Mouse (Mus musculus): Measurements from ENCODE around the gene Rspry1. TPM values are rescaled to one million over a fixed set of nuclear protein-coding genes. Genes with fewer than 3 reads are reported as not detected.

Rspry1 gene
- 10 to 100 TPM; 12.4 to 12.7 TPM for total RNA-seq (2021)

DNA sequence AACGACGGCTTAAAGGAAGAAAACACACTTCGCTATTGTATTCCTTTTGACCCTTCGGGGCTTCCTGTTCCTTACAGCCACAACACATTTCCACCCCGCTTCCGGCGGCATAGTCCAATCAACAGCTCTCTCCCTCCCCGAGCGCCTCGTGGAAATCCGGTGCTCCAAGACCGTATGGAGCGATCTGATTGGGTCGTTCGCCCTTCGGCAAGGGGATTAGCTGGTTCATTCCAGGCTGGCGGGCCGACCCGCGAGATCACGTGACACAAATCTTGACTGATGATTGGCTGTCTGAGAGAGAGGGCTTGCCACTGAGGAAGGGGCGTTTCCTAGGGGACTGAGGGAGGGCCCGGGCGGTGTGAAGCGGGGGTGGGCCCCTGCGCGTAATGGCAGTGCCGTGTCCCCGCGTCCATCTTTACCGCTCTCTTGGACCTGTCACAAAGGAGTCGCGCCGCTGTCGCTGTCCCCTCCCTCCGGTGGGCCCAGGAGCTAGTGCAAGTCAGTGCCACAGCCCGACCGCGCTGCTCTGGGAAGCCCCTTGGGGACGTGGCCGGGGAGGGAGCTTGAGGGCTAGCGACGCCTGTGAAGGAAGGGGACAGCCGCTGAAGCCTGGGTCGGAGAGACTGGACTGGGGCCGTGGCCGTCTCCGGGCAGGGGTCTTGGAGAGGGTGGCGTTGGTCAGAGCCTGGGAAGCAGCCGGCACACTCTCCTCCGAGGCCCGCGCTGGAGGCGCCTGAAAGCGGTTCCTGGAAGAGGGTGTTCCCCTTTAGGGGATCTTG lies at the start of gene Rspry1, which contains the start of gene Fam192a:
Gene Rspry1 (plus strand): TSS at position 331 of the 779 bp plus-strand sequence.
Gene Fam192a (minus strand): TSS at position 391 of the 779 bp plus-strand sequence.
- DNase-seq: peak; percentile 98
- intact Hi-C loops (cut with DNase I): no loop called here

DNA sequence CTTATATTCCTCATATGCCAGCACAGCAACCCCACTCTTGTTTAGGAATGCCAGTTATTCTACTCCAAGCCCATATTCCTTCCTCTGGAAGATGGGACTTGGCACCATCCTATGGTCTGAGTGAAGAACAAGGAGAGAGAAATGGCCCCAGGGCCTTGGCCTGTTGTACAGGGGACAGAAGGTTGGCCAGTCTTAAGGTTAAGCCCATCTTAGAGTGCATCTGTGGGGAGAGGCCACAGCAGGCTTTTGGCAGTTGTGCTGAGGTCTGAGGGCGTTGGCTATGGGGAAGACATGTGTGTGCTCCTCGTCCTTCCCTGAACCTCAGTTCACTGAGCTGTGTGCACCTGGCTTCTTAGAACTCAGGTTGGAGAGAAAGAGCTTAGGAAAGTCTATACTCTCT lies 49.0 kb upstream of the Rspry1 start:
- intact Hi-C loops (cut with DNase I): no loop called here

DNA sequence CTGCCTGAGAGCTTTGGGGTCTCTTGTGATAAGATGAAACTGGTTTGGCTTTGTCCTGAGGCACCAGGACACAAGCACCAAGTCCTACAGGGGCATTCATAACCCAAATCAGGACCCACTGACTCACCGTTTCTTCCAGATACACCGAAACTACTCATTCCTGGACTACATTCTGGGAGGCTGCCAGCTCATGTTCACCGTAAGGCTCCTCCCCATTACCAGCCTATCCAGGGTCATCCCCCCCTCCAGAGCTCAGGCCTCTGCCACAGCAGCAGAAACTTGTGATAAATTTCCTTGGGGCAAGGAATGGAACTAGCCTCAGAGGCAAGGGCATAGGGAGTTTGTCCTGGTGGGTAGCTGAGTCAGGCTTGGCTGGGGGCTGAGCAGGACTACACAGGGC lies 44.5 kb upstream of the Rspry1 start:
- no peak for DNase-seq
- intact Hi-C loops (cut with DNase I): no loop called here

More for the DNA sequence above, 49.0 kb upstream of the Rspry1 start:
- no peak for DNase-seq

DNA sequence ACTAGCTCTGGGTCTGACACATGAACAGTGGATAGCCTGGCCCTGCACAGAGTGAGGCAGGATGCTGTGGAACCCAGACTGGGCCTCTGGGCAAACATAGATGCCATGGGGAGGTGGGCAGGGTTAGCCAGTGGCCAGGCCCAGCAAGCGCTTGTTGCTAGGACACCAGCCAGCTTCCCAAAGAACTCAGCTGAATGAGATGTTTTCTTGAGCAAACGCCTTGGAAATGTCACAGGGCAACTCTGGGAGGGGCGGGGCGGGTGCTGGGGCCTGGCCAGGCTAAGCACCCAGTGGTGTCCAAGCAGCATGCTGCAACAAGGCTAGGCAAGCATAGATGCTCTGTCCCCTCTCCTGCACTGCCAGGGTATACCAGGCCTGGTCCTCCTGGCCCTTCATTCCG lies 40.5 kb upstream of the Rspry1 start:
- DNase-seq: no peak
- intact Hi-C loops (cut with DNase I): no loop called here

DNA sequence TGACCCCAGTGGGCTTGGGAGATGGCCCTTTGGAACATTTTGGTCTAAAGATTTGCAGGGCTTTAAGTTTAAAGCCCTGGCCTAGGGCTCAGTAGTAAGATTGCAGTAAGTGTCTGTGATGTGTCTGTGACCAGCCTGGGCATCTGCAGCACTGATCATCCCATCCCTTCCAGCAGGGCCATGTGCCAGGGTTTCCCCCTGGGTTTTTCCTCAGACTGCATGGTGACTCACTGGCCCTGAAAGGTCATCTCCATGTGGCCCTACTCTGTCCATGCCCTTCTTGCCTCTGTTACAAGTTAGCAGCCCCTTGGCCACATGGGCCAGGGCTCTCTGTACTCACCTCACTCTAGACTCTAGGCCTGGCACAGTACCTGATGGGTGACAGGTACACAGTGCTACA lies 37.3 kb upstream of the Rspry1 start:
- DNase-seq: no peak
- intact Hi-C loops (cut with DNase I): no loop called here

DNA sequence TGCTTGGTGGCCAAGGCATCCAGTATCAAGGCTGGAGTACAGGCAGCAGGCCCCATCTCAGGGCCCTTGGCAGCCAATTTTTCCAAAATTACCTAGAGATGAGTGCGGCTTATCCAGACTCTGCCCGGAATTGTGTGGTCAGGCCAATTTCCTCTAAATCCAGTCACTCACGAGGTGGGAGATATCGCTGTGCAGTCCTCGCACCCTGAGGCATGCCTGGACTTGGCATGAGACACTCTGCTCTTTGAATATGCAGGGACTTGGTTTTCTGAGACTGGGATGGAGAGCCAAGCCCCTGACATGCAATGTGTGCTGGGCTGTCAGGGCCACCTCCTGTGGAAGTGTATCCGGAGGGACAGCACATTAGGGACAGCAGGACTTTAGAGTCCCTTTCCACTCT lies 35.7 kb upstream of the Rspry1 start:
- intact Hi-C loops (cut with DNase I): no loop called here
- DNase-seq: no peak

DNA sequence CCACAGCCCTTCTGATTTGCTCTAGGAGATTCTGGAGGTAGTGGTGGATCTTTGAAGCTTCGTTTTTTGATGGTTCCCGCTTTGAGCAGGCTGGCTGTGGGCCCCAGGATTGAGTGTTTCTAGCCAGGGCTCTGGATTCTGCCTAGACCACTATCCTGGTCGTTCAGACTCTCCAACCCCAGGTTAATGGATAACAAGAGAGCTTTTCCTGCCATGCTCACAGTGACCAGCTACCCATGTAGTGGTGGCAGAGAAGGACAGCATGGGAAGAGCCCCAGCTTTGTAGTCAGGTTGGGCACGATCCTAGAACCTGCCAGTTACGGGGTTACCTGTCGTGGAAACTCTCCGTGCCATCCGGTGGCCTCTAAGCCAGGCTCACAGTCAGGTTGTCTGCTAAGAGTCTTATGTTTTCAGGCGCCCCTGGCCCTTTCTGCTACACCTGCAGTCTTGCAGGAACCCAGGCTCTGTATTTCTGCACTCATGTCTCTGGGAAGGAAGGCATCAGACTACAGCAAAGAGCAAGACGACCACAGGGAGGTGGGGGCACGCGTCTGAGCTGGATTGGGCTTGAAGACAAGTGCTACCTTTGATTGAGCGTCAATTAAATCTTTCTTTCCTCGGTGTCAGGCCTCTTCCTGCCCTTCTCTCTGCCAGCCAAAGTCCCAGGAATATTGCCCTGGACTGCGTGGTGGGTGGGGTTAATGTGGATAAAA lies 35.1 kb upstream of the Rspry1 start:
- DNase-seq: no peak
- intact Hi-C loops (cut with DNase I): no loop called here

DNA sequence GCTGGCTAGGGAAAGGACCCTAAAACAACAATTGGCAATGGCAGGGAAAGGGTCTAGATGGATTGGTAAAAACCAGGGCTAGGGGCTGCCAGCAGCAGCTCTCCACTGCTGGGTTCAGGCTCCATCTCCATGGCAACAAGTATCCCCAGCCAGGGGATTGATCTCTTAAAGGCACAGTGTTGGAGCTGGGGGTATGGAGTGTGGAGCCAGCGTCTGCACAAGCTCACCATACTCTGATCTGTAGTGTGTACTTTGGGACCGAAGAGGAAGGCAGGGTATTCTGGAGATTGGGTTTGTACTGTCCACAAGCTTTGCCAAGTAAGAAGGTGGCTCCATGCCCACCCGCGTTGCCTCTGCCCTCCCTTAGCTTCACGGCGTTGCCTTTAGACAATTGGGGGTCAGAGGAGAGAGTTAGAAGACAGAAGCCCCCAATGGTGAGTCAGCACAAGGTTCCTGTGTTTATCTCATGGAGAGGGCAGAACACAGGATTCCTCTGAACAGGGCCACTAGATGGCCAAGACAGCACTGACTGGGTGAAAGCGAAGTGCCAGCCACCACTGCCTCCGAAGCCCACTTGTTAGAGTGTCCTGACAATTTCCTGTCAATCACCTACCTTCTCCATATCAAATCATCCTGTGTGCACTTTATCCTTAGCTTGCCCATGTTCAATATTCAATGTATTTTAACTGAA lies 34.4 kb upstream of the Rspry1 start:
- no peak for DNase-seq
- intact Hi-C loops (cut with DNase I): no loop called here

DNA sequence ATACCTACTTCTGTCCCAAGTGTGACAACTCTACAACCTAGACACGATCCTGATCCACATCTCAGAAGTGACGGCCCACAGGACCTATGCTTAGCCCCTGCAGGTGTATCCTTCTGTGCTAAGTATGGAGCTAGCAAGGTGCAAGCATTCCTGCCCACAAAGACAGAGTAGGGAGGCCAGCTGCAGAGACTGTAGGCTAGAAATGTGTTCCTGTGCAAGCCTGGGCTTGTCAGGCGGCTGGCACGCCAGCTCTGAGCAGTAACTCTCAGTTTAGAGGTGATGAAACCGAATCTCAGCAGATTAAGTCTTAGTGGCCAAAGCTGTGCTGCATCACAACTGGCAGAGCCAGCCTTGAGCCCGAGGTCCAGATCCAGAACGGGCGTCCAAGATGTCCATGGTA lies 33.6 kb upstream of the Rspry1 start:
- intact Hi-C loops (cut with DNase I): no loop called here
- no peak for DNase-seq

DNA sequence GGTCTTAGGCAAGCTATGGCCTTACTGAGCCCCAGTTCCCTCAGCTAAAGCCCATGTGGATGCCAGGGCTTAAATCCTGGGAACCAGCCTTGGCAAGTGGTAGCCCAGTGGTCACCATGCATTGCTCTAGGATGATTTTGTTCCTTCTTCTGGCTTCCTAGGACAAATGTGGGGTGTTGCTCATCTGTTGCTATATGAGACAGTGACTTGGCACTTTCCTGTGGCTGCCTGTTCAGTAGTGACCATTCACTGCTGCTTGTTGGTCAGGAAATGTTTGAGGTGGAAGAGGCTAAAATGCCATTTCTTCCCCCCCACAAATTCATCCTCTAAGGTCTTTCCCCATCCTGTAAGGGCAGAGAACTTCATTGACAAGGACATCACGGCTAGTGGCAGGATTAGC lies 32.3 kb upstream of the Rspry1 start:
- no peak for DNase-seq
- intact Hi-C loops (cut with DNase I): no loop called here

DNA sequence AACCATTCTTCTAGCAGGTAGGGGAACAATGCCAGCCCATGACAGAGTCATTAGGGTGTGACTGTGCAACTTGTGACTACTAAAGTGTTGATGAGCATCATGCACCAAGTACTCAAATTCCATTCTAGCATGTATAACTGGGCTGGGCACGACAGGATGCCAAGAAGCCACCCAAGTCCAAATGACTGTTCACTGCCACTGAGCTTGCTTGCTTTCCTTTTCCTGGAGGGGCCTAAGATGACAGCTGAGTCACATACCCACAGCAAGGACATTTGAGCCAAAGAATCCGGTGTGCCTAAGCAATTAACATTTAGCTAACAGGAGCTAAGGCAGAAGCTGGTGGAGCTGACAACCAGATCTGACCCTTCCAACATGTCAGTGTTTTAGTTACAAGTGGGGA lies 29.8 kb upstream of the Rspry1 start:
- DNase-seq: no peak
- intact Hi-C loops (cut with DNase I): loop anchor here (10.0 kb wide), 1 partner anchor 237 kb away; no protein-coding TSS in a partner anchor

DNA sequence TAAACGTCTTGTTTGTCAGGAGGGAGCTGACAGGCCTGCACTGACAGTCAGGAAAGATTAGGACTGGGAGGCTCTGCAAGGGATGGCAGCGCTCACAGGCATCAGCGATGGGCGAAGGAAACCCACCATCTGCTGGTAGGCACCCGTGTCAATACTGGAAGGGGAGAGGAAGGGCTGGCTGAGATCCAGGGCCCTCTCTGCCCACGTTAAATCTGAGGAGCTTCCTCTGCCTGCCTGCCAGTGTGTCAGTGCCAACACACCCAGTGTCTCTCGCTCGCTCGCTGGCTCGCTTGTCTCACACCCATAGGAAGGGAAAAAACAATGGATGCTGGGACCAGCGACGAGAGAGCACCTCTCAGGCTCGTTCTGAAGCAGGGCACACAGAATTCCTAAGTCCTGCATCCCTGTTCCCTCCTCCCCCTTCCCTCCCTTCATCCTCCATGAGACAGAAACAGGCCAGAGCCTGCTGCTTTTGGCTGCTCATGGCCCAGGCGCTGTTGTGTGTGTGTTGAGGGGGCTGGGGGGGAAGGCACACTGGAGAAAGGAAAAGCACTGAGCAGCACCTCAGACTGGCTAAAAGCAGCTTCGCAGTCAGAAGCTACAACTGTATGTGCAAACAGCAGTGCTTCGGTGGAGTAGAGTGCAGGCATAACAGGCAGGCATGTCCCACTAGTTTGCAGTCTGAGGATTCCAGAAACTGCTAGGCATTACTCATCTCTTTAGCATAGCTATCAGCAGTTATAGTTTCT lies 27.4 kb upstream of the Rspry1 start:
- DNase-seq: no peak
- intact Hi-C loops (cut with DNase I): loop anchor here (10.0 kb wide), 1 partner anchor 240 kb away; no protein-coding TSS in a partner anchor

DNA sequence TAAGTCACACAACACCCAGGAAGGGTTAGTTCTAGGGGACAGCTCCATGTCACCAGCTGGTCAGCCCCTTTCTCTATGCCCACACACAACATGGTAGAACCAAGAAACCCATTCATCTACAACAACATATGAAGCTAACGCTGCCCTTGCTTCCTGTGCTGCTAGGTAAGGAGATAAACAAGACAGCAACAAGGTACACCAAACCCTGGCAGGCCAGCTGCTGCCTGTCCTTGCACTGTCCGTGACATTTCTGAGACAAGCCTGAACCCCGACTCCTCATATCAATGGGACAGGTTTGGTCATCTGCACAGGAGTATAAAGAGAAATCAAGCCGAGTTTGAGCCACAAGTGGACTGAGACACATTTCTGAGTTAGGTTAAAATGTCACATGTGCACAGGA lies 26.6 kb upstream of the Rspry1 start:
- intact Hi-C loops (cut with DNase I): loop anchor here (10.0 kb wide), 1 partner anchor 240 kb away; no protein-coding TSS in a partner anchor
- no peak for DNase-seq

DNA sequence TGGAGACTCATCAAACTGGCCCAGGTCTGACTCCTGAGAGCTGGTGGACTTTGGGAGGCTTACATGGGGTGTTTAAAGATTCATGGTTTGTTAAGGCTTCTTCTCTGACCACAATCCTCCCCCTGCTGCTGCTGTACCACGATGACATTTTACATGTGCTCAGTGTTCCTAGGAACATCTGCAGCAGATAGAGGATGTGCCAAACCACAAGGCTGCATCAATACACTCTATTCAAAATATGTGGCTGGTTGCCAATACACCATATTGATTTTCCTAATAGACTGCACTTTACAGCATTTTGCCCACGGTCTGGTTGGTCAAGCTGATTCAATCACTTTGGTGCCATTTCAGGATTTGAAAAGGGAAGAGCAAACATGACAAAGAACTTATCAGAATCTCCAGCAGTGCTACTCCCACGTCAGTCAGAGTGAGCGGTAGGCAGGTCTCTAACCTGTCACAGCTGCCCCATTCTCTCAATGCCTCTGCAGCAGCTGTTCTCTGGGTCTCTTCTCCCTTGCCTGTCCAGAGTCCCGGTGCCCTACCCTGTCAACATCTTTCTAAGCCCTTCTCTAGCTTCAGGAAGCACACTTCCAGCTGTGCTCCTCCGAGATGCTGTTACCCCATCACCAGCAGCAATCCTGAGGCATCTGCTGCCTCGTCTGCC lies 19.8 kb upstream of the Rspry1 start:
- intact Hi-C loops (cut with DNase I): no loop called here
- DNase-seq: no peak

DNA sequence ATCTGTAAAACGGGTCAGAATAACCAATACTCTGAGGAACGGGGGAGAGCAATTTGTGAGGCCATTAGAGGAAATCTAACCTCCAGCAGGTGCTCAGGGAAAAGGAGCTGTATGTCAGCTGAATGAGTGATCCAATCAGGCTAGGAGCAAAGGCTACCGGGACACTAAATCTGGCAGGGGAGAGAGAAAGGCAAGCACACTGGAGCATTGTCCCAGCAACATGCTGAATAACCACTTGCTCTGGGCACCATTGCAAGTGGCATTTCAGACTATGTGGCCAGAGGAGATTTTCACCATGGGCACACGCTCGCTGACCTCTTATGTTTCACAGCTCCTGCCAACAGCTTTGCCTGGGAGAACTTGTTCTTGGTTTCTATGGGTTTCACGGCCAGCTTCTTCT lies 19.2 kb upstream of the Rspry1 start:
- DNase-seq: no peak
- intact Hi-C loops (cut with DNase I): no loop called here

DNA sequence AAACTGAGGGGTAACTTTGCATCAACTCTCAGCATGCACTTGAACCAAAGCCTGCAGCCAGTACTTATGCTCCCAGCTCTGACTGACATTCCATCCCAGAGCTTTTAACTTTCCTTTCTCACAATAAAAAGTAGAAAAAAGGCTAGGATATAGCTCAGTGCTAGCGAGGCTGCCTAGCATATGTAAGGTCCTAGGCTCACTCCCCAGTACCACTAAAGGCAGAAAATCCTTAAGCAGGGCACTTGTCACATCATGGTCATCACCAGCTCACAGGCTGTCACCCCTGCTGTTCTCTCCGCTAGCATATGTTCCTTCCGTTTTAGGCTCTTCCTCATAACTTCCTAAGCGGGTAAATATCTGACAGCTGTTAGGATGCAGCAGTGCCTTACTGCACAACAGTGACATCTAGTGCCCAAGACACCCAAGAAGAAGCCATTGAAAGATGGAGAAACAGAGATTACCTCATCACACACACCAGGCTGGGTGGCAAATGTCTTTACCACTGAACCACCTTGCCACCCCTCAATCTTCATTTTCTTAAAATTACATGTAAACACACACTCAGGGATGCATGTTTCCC lies 17.4 kb upstream of the Rspry1 start:
- intact Hi-C loops (cut with DNase I): loop anchor here (1.0 kb wide), 2 partner anchors 56 to 92 kb away; no protein-coding TSS in a partner anchor
- peak; percentile 33 to 34 for DNase-seq

DNA sequence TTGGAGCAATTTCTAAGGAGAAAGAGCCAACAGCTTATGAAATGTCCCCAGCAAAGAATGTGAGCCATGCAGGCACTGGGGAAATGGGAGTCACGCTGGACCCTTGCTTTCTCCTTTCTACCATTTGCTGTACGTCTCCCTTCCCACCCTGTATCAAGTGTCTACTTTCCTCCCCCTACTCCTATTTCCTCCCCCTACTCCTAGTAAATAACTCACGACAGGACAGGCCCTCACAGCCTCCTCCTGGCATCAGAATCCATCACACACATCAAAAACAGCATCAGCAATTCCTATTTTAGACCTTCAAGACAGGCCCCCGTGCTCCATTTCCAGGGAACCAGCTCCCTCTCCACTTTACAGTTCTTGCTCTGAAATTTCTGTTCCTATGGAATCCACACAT lies 10.0 kb upstream of the Rspry1 start:
- intact Hi-C loops (cut with DNase I): no loop called here
- no peak for DNase-seq

DNA sequence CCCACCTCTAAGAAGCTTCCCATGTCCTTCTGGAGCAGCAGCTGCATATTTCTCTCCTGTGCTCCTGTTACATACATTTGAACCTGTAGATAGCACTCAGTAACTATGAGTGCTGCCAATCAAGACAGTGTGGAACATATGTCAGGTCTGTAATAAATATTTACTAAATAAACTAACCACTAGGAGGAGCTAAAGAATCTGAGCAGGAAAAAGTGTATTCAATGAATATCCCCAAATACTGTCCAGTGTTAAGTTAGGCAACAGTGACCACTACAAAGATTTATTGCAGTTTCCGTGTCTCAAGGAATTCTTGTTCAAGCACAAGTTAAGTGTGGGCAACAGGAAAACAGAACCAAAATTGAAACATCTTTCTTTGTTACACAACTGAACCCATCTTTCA lies 7.5 kb upstream of the Rspry1 start:
- DNase-seq: no peak
- intact Hi-C loops (cut with DNase I): loop anchor here (2.0 kb wide), 2 partner anchors 109 to 219 kb away; no protein-coding TSS in a partner anchor

DNA sequence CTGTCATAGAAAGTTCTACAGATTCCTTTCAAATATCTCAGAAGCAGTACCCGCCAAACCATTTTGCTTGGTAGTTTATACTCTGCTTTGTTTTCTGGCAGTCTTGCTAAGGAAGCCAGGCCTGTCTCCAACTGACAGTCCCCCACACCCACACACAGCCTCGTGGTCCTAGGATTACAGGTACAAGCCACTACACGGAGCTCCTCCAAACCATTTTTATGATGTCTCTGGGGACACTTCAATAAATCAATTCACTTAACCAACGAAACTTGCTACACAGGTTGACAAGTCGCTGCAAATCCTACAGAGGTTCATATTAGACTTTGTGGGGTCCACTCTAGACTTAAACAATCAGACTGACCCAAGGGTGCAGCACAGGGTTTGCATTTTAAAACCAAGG lies 1.3 kb upstream of the Rspry1 start:
- DNase-seq: no peak
- intact Hi-C loops (cut with DNase I): no loop called here

Data from heart, postnatal 36 days (tissue).